Mouse (Mus musculus): Measurements from ENCODE around the gene Gckr.
"Not testable (repeated sequence)": the region's sequence is repeated elsewhere in the genome, so short reads cannot be mapped to it uniquely, and the experiment has no call there.

The Gckr gene

DNA sequence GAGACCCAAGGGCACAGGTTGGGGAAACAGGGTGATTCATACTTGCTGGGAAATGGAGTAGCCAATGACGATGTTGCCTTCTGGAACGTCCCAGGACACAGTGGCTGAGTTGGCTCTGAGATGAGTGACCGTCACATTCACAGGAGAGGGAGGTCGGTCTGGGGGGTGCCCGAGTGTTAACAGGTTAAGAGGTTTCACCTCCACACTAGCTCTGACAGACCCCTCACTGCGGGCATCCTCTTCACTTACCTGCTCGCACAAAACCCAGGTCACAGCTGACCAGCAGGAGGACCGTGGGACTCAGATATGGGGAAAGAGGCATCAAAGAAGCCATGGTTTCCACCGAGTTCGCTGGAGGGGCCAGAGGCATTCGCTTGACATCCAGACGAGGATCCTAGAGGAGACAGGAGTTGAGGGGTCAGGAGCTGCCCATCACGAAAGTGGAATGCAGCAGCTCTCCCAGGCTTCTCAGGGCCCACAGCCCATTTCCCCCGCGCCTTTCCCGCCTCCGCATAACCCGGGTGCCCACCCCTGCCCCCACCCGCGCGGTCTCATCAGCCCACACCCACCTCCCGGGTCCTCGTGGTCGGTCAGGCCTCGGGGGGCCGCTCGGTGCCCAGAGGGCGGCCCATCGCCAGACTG lies 2.2 kb upstream of the Gckr start:
- no peak for DNase-seq (ENCODE audit: low read depth, low spot score)

GRCm38 (mm10) chr5:31295606-31296141 lies 1.6 kb upstream of the Gckr start, which contains the start of gene Fndc4:
Fndc4 (minus strand) TSS chr5:31296080.
- peak; percentile 81 for DNase-seq (ENCODE audit: low read depth, low spot score)

DNA sequence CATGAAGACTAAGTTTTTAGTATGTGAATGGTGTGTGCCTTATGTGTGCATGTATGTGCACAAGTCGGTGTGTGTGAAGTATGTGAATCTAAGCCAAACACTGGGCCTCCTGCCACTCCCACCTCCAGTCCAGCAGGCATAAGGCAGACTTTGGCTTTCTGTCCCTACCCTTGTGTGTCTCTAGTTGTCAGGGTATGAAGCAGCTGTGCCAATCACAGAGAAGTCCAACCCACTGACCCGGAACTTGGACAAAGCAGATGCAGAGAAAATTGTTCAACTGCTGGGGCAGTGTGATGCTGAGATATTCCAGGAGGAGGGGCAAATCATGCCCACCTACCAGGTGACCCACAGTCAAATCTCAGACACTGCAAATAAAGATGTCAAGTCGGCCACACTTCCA lies 738 bp downstream of the Gckr start:
- no peak for DNase-seq (ENCODE audit: low read depth, low spot score)

DNA sequence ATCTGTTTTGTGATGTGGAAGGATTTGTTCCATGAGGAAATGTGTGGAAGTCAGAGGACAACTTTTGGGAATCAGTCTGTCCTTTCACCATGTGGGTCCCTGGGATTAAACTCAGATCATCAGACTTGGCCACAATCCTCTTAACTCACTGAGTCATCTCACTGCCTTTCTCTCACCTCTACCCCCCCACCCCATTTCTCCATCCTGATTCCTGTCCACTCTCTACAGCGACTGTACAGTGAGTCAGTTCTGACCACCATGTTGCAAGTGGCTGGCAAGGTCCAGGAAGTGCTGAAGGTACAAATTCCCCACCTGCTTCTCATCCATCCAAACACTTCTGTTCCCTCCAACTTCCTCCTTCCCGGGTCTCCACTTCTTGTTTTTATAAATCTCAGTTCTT lies 1.2 kb downstream of the Gckr start:
- no peak for DNase-seq (ENCODE audit: low read depth, low spot score)

GRCm38 (mm10) chr5:31301866-31302265 lies 4.6 kb downstream of the Gckr start:
- DNase-seq (ENCODE audit: low read depth, low spot score) = no peak

DNA sequence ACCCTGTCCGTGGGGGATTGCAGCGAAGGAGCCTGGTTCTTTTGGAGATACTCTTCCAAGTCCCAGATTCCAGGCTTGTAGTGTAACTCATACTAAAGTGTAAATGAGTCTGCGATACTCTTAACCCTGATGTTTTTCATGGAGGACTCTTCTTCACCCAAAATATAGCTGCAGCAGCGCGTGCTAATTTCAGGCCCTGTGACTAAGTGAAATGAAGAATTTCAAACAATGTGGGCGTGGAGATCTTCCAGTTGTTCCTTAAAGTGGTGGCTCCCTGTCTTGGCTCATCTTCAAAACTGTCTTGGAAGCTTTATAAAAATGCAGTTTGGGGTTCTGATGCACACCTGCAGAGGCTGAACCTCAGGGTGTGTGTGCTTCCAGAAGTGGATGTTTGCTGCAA lies 5.8 kb downstream of the Gckr start:
- peak; percentile 80 for DNase-seq (ENCODE audit: low read depth, low spot score)

GRCm38 (mm10) chr5:31312806-31313205 lies 15.6 kb downstream of the Gckr start:
- DNase-seq (ENCODE audit: low read depth, low spot score) = no peak

DNA sequence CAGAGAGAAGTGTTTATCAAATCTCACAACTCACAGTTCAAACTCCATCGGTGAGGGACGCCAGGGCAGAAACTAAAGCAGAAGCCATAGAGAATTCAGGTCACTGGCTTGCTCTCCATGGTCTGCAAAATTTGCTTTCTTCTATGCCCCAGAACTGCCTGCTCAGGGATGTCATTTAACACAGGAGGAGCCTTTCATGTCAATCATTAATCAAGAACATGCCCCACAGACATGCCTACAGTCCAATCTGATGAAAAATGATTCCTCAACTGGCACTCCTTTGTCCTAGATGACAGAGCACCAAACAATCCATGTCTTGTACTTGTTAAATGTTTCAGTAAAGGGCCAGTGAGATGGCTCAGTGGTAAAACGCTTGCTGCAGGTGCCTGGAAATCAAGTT lies 25.5 kb downstream of the Gckr start:
- no peak for DNase-seq (ENCODE audit: low read depth, low spot score)

DNA sequence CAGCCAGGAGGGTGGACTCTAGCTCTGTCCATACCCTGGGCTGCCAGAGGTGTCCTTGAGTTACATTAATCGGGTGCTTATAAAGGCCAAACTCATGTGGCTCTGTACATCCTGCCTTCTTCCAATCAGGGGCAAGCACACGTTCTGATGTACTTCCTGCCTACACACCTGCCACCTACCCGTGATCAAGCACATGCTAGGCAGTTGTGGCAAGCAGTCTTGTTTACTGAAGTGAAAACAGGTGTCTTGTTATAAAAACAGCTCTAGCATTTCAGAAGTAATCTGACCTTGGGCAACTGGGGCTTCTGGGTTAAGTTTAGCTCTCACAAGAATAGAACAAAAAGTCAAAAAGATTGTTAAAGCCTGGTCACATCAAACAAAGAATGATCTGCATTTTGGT lies 26.8 kb downstream of the Gckr start:
- DNase-seq (ENCODE audit: low read depth, low spot score) = no peak

GRCm38 (mm10) chr5:31326850-31327249 lies 29.6 kb downstream of the Gckr start:
- peak; percentile 17 for DNase-seq (ENCODE audit: low read depth, low spot score)

- peak; percentile 76 for DNase-seq (ENCODE audit: low read depth, low spot score)
These were observed 31.0 kb downstream of the Gckr start for GRCm38 (mm10) chr5:31328255-31328654.

DNA sequence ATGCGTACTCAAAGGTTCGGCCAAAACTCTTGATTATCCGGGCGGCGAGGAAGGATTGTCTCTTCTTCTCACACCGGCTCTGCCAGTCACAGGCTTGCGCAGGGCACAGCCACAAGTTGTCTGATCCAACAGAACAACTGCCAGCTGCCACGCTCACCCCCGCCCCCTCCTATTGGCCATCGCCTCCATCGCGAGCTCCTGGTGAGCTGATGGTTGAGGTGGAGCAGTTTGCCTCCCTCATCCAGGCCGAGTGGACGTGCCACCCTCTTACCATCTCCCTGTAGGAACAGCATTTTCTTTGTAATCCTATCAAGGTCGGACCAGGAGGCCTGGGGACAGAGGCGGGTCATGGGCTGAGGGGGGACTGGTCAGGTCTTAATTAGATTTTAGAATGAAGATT lies 60.3 kb downstream of the Gckr start:
- not testable (repeated sequence) for DNase-seq (ENCODE audit: low read depth, low spot score)

GRCm38 (mm10) chr5:31360955-31361354 lies 63.7 kb downstream of the Gckr start:
- DNase-seq (ENCODE audit: low read depth, low spot score) = no peak
